Mouse (Mus musculus): ENCODE results near the gene Dcp1b. TPM values are rescaled to one million over a fixed set of nuclear protein-coding genes. Genes with fewer than 3 reads are reported as not detected.
"Not testable (repeated sequence)": the region's sequence is repeated elsewhere in the genome, so short reads cannot be mapped to it uniquely, and the experiment has no call there.

The Dcp1b gene
- polyA plus RNA-seq, 1 experiment = 9.7 TPM

GRCm38 (mm10) chr6:119193571-119194154 lies 18.6 kb downstream of the Dcp1b start:
- WGBS = 74% methylated on average over 15 of the region's 15 CpGs
- no peak for DNase-seq (ENCODE audit: low read depth, low spot score)

DNA sequence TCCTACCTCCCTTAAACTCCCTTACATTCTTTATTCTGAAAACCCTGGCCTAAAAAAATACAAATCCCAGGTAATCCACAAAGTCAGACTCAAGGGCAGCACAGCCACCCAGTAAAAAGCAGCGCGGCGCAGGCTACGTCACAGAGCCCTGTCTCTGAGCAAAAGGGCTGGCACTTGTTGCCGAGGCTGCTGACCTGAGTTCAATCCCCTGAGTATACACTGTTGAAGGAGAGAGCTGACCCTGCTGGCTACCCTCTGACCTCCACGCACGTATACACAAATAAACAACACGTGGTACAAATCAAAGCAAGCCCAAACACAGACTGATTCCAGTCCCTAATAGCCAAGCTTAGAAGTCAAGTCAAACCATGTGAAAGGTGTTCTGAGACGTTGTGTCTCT lies 19.1 kb downstream of the Dcp1b start:
- no peak for DNase-seq (ENCODE audit: low read depth, low spot score)
- 85% methylated on average over 9 of the region's 9 CpGs for WGBS

- no peak for DNase-seq (ENCODE audit: low read depth, low spot score)
- 78% methylated on average over 7 of the region's 7 CpGs for WGBS
Measured at GRCm38 (mm10) chr6:119194601-119195000, 19.5 kb downstream of the Dcp1b start.

- DNase-seq (ENCODE audit: low read depth, low spot score) = no peak
- 35% methylated on average over 17 of the region's 17 CpGs for WGBS
Measured at GRCm38 (mm10) chr6:119196382-119197305, 21.6 kb downstream of the Dcp1b start, which contains the start of gene Cacna1c. TSS of gene Cacna1c (minus strand) at chr6:119196418.

- no peak for DNase-seq (ENCODE audit: low read depth, low spot score)
- WGBS = 69% methylated on average over 15 of the region's 15 CpGs
Measured at GRCm38 (mm10) chr6:119198534-119199273, 23.7 kb downstream of the Dcp1b start.

DNA sequence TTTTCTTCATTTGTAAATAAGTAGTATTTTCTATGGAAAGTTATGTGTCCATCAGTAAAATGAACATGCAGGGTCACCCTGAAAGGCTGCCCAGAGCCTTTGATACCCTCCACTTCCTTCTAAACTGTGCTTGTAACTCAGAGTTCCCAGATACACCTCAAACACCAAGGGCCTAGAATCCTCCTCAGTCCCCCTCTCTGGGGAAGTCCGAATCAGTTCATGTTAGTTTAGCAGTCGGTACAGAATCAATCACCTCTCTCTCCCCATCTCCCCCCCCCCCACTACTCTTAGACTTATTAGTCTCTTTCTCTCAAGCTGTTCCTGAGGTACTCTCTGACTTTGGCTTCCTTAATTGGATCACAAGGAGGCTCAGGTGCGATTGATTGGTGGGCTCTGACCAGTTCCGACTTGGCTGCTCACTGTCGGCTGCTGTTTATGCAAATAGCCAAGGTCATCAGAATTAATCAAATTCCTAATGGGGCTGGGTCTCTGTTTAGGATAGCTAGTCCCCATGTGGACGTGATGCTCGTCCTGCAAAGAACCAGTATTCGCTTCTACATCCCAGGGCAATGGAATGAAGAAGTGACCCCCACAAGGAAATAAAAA lies 24.3 kb downstream of the Dcp1b start:
- no peak for DNase-seq (ENCODE audit: low read depth, low spot score)
- 70% methylated on average over 8 of the region's 8 CpGs for WGBS

DNA sequence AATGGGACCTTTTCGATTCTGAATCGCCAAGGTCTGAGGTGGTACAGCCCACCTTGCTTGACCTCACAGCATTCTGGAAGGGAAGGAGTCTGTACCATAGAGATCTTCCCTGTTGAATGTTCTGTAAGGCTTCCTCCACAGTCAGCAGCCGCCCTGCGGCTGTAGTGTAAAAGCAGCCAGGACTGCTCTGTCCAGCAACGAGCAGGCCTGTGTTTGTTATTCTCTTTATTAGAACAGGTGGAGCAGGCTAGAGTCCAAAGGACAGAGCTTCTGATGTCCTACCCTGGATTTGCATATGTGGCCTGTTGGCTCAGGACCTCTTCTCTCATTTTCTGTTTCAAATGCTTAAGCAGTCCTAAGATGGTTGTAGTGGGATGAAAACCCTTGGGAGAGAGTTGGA lies 25.3 kb downstream of the Dcp1b start:
- peak; percentile 52 for DNase-seq (ENCODE audit: low read depth, low spot score)
- WGBS = 44% methylated on average over 5 of the region's 5 CpGs

- 87% methylated on average over 4 of the region's 4 CpGs for WGBS
- no peak for DNase-seq (ENCODE audit: low read depth, low spot score)
Measured at GRCm38 (mm10) chr6:119201575-119201974, 26.5 kb downstream of the Dcp1b start.

DNA sequence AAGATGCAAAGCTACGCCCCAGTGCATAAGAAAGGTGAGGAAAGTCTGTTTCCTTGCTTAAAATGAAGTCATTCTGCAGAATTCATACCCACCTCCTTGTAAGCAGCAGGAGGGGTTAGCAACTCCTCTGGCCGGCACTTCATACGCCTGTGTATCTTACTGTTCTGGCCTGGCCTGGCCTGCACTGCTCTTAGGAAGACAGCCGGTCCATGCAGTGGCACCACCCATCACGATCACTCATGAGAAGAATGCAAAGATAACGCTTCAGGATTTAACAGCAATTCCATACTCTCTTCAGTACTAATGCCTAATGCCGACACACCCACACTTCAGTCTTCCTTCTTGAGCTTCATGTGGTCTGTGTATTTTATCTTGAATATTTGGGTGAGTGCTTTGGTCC lies 29.2 kb downstream of the Dcp1b start:
- 93% methylated on average over 7 of the region's 7 CpGs for WGBS
- DNase-seq (ENCODE audit: low read depth, low spot score) = no peak

DNA sequence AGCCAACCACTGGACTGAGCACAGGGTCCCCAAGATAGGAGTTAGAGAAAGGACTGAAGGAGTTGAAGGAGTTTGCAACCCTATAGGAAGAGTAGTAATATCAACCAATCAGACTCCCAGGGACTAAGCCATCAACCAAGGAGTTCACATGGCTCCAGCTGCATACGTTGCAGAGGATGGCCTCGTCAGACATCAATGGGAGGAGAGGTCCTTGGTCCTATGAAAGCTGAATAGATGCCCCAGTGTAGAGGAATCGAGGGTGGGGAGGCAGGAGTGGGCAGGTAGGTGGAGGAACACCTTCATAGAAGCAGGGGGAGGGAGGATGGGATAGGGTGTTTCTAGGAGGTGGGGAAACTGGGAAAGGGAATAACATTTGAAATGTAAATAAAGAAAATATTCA lies 29.9 kb downstream of the Dcp1b start:
- 87% methylated on average over 3 of the region's 3 CpGs for WGBS
- no peak for DNase-seq (ENCODE audit: low read depth, low spot score)

DNA sequence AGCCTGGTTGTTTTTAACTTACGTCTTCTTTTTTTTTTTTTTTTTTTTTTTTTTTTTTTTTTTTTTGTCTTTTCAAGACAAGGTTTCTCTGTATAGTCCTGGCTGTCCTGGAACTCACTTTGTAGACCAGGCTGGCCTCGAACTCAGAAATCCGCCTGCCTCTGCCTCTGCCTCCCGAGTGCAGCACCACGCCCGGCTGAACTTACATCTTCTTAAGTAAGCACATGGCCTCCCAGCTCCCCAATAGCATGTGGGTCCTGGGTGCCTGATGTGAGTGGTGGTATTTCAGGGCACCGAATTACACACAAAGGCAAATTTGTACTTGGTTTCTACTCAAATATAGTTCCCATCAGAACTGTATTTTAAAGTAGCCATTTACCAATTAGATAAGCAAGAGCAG lies 31.0 kb downstream of the Dcp1b start:
- WGBS = 90% methylated on average over 7 of the region's 7 CpGs
- DNase-seq (ENCODE audit: low read depth, low spot score) = not testable (repeated sequence)

DNA sequence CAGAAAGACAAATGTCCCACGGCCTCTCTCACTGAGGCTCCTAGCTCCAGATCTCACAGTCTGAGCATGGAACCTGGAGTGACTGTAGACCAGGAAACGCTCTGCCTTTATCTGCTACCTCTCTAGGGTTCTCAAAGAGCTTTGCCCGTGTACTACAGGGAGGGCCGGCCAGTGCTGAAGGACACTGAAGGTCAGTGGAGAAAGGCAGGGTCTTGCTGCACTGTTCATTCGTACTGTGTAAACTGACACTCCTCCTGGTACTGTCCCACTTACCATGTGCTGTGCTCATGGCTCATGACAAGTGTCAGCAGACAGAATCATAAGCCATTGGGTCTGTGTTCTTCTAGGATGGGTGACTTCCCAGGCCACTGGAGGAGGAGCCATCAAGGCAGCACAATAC lies 38.3 kb downstream of the Dcp1b start:
- no peak for DNase-seq (ENCODE audit: low read depth, low spot score)
- 90% methylated on average over 5 of the region's 5 CpGs for WGBS

DNA sequence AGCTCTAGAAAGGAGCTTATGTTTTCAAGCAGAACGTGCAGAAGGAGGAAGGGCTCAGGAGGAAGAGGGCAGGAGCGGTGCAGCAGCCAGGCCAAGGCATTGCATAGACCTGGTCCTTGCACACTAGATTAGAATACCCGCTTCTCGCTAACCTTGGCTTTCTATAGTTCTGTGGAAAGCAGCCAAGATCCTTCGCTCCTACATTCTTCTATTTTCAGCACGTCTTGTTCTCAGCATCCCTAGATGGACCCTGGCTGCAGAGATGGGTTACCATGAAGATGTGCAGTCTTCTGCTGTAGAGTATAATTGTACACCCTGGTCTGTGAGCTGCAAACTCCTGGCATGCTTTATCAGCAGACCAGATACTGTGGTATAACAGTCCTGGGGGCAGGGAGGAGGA lies 39.1 kb downstream of the Dcp1b start:
- 76% methylated on average over 6 of the region's 6 CpGs for WGBS
- no peak for DNase-seq (ENCODE audit: low read depth, low spot score)

DNA sequence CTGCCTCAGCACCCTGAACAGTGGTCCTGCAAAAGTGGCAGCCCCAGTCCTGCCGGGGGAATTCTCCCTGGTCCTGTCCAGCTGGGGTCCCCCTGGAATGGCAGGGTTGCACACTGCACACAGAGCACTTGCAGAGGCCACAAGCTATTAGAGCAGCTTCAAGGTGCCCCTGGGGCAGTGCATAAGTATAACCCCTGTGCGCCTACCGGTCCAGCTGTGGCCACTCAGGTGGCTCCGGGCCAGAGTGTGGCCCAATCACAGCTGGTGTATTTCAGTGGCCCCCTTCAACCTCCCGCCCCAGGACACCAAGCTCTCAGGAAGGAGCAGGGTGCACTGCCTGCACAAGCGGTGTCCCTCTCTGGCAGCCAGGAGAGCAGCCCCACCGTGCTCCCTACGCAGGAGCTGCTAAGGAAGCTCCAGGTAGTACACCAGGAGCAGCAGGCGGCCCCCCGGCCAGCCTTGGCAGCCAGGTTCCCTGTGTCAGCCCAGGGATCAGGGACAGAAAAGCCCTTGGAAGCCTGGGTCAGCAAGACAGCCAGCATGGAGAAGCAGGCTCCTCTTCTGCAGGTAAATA lies 40.1 kb downstream of the Dcp1b start:
- no peak for DNase-seq (ENCODE audit: low read depth, low spot score)
- 89% methylated on average over 10 of the region's 10 CpGs for WGBS

GRCm38 (mm10) chr6:119217661-119218060 lies 42.6 kb downstream of the Dcp1b start:
- 67% methylated on average over 4 of the region's 4 CpGs for WGBS
- DNase-seq (ENCODE audit: low read depth, low spot score) = no peak

GRCm38 (mm10) chr6:119218591-119218990 lies 43.5 kb downstream of the Dcp1b start:
- WGBS = 92% methylated on average over 5 of the region's 5 CpGs
- no peak for DNase-seq (ENCODE audit: low read depth, low spot score)

GRCm38 (mm10) chr6:119219237-119219870 lies 44.3 kb downstream of the Dcp1b start:
- WGBS = 86% methylated on average over 15 of the region's 15 CpGs
- no peak for DNase-seq (ENCODE audit: low read depth, low spot score)

DNA sequence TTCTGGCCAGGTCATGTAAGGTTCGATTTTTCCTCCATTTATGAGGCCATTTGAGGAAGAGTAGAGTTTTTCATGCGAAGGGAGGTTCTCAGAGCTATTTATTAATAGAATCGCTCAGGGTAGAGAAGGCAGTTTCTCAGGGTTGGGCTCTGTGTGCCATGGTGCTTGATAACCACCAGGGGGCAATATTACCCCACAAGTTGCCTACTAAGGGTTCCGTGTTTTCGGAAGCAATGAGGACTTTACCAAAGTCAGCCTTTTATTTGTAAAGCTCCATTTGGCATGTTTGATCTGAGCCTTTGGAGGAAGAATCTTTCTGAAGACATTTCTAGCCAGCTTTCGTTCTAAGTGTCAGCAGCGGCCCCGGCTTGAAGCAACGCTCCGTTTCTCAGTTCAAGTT lies 45.2 kb downstream of the Dcp1b start:
- 40% methylated on average over 10 of the region's 10 CpGs for WGBS
- no peak for DNase-seq (ENCODE audit: low read depth, low spot score)

DNA sequence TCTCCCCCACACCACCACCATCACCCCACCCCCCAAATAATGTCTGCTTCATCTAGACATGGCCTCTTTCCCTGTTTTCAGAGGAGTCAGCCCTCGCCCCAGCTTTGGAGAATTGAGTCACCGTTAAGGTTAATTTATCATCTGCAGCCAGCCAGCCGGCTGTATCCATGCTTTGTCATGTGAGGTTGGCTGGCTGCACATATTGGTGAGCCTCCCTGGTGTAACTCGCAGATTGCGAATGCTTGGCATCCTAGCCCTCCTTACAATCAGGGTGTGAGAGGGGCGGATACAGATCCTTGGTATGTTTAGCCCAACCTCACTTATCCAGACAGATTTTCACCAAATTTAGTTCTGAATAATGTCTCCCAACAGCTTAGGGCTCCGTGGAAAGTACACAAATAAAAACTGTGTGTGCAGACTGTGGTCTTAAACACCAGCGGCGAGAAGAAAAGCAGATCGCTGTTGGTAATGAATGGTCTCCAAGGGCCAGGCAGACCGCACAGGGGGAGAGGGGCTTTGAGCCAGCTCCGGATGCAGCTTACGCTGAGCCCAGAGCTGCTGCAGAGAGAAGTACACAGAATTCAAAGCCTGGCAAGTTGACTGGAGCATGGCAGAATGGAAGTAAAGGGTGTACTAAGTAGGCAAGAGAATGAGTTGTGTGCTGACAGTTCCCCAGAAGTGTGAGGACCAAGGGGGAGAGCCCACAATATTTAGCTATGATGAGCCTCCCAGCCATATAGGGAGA lies 49.6 kb downstream of the Dcp1b start:
- DNase-seq (ENCODE audit: low read depth, low spot score) = no peak
- WGBS = 53% methylated on average over 13 of the region's 13 CpGs

Measured in large intestine, adult 2 months (tissue).